Mouse (Mus musculus): Measurements from ENCODE around the gene Ric1. TPM values are rescaled to one million over a fixed set of nuclear protein-coding genes. Genes with fewer than 3 reads are reported as not detected.

Ric1 gene
- polyA plus RNA-seq (2012; ENCODE audit: insufficient read depth, insufficient read length, low replicate concordance, missing spikeins) = not detected in 2 replicates

GRCm38 (mm10) chr19:29521637-29522435 is at the start of gene Ric1:
Gene Ric1, plus strand, starts transcription at chr19:29522282.
- peak within 1 kb of the TSS; percentile 69 for H3K4me3 ChIP-seq (ENCODE audit: insufficient read depth, low read depth, low read length)
- 1% methylated on average over 63 of the region's 80 CpGs for WGBS
- H3K27ac ChIP-seq (ENCODE audit: insufficient read depth, low read depth, low read length) = peak within 1 kb of the TSS; percentile 68
- TF ChIP-seq CTCF (IDR thresholded peaks at IDR 0.05; ENCODE audit: insufficient read depth, low read depth, low read length) = no peak
- TF ChIP-seq POLR2A (IDR thresholded peaks at IDR 0.05; ENCODE audit: insufficient read depth, low read depth, low read length) = peak; percentile 98
- H3K4me1 ChIP-seq (ENCODE audit: control insufficient read depth, insufficient read depth, low read length) = no peaks in the 10 kb centered on the region

DNA sequence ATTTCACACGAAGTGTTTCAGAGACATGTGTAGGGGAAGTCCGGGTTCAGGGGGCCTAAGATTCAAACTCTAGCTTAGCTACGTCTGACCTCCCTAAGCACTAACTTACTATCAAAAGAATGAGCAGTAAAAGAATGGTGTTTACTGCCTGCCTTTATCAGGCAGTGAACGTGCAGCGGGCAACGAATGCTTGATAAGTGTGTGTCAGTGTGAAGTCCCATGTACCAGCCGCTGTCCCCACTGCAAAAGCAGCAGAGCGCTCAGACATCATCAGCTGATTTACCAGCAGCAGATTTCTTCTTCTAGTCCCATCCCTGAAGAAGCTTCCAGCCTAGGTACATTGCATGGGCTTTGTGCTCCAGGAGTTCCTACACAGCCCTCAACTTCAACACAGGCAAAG is 49.7 kb upstream of the Ric1 start:
- 83% methylated on average over 8 of the region's 8 CpGs for WGBS
- no peak overlapping the region for H3K27ac ChIP-seq (ENCODE audit: insufficient read depth, low read depth, low read length)
- TF ChIP-seq CTCF (IDR thresholded peaks at IDR 0.05; ENCODE audit: insufficient read depth, low read depth, low read length) = no peak
- TF ChIP-seq POLR2A (IDR thresholded peaks at IDR 0.05; ENCODE audit: insufficient read depth, low read depth, low read length) = no peak
- H3K4me3 ChIP-seq (ENCODE audit: insufficient read depth, low read depth, low read length) = no peak overlapping the region
- H3K4me1 ChIP-seq (ENCODE audit: control insufficient read depth, insufficient read depth, low read length) = peaks cover 7% of the 10 kb centered on the region

DNA sequence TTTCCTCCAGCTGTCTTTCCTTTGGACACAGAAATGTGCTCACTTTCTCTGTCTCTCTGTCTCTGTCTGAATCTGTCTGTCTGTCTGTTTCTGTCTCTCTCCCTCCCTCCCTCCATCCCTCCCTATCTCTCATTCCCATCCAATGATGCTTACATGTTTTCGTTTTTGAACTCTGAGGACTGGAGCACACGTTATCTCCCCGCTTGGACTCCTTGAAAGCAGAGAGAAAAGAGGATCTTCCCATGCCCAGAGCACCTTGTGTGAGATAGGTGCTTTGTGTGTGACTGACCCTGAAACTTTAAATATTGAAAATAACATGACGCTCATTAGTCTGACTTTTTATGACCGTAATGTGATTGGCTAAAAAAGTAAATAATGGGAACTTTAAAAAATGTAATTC is 49.1 kb upstream of the Ric1 start:
- no peak overlapping the region for H3K4me3 ChIP-seq (ENCODE audit: insufficient read depth, low read depth, low read length)
- no peak overlapping the region for H3K27ac ChIP-seq (ENCODE audit: insufficient read depth, low read depth, low read length)
- WGBS = 91% methylated on average over 5 of the region's 5 CpGs
- H3K4me1 ChIP-seq (ENCODE audit: control insufficient read depth, insufficient read depth, low read length) = peaks cover 7% of the 10 kb centered on the region
- no peak for TF ChIP-seq CTCF (IDR thresholded peaks at IDR 0.05; ENCODE audit: insufficient read depth, low read depth, low read length)
- TF ChIP-seq POLR2A (IDR thresholded peaks at IDR 0.05; ENCODE audit: insufficient read depth, low read depth, low read length) = no peak

GRCm38 (mm10) chr19:29474803-29475202 is 47.3 kb upstream of the Ric1 start:
- Histone ChIP-seq H3K27ac (ENCODE audit: insufficient read depth, low read depth, low read length) (no peak overlapping the region), H3K4me3 (ENCODE audit: insufficient read depth, low read depth, low read length) (no peak overlapping the region), H3K4me1 (ENCODE audit: control insufficient read depth, insufficient read depth, low read length) (peaks cover 4% of the 10 kb centered on the region)
- 70% methylated on average over 2 of the region's 2 CpGs for WGBS
- no peak for TF ChIP-seq POLR2A (IDR thresholded peaks at IDR 0.05; ENCODE audit: insufficient read depth, low read depth, low read length)
- TF ChIP-seq CTCF (IDR thresholded peaks at IDR 0.05; ENCODE audit: insufficient read depth, low read depth, low read length) = no peak

GRCm38 (mm10) chr19:29475210-29475620 is 46.9 kb upstream of the Ric1 start:
- Histone ChIP-seq H3K4me3 (ENCODE audit: insufficient read depth, low read depth, low read length) (no peak overlapping the region), H3K4me1 (ENCODE audit: control insufficient read depth, insufficient read depth, low read length) (peaks cover 4% of the 10 kb centered on the region), H3K27ac (ENCODE audit: insufficient read depth, low read depth, low read length) (no peak overlapping the region)
- 90% methylated on average over 4 of the region's 4 CpGs for WGBS
- no peak for TF ChIP-seq POLR2A (IDR thresholded peaks at IDR 0.05; ENCODE audit: insufficient read depth, low read depth, low read length)
- no peak for TF ChIP-seq CTCF (IDR thresholded peaks at IDR 0.05; ENCODE audit: insufficient read depth, low read depth, low read length)

DNA sequence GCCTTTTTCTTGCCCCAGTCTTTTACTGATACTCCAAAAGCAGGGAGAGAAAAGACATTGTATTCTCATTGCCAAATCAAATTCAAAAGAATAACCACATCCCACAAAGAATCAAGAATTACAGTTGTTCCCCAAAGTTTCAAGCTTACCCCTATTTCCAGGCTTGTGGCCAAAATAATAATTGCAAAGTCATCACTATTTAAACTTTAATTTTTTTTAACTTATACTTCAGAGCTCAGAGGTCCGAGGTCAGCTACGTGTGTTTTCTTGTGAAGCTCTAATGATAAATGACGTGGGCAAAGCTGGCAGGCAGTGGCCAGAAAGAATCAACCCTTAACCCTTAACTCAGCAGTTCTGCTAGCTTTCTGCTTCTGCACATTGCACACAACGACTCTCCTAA is 43.5 kb upstream of the Ric1 start:
- Histone ChIP-seq H3K4me3 (ENCODE audit: insufficient read depth, low read depth, low read length) (no peak overlapping the region), H3K27ac (ENCODE audit: insufficient read depth, low read depth, low read length) (no peak overlapping the region), H3K4me1 (ENCODE audit: control insufficient read depth, insufficient read depth, low read length) (peaks cover 4% of the 10 kb centered on the region; the same call in 1 of the 2 replicates)
- TF ChIP-seq POLR2A (IDR thresholded peaks at IDR 0.05; ENCODE audit: insufficient read depth, low read depth, low read length) (no peak), CTCF (IDR thresholded peaks at IDR 0.05; ENCODE audit: insufficient read depth, low read depth, low read length) (no peak)
- WGBS = 42% methylated on average over 4 of the region's 4 CpGs

DNA sequence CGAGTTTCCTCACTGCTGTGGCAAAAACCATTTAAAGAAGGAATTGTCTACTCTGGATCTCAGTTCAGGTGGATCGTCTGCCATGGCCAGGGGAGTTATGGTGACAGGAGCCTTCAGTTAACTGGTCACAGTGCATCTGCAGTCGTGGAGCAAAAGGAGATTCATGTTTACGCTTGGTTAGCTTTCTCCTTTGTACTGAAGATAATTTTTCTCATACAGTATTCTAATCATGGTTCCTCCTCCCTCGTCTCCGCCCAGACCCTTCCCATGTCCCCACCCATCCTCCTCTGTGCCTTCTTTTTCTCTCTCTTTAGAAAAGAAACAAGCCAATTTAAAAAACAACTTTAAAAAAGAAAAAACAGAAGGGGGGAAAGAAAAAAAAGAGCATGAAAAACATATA is 40.5 kb upstream of the Ric1 start:
- H3K4me1 ChIP-seq (ENCODE audit: control insufficient read depth, insufficient read depth, low read length) = peaks cover 4% of the 10 kb centered on the region; the same call in 1 of the 2 replicates
- 60% methylated on average over 6 of the region's 6 CpGs for WGBS
- H3K4me3 ChIP-seq (ENCODE audit: insufficient read depth, low read depth, low read length) = no peak overlapping the region
- H3K27ac ChIP-seq (ENCODE audit: insufficient read depth, low read depth, low read length) = no peak overlapping the region
- no peak for TF ChIP-seq CTCF (IDR thresholded peaks at IDR 0.05; ENCODE audit: insufficient read depth, low read depth, low read length)
- no peak for TF ChIP-seq POLR2A (IDR thresholded peaks at IDR 0.05; ENCODE audit: insufficient read depth, low read depth, low read length)

GRCm38 (mm10) chr19:29482148-29482547 is 39.9 kb upstream of the Ric1 start:
- no peak overlapping the region for H3K27ac ChIP-seq (ENCODE audit: insufficient read depth, low read depth, low read length)
- H3K4me1 ChIP-seq (ENCODE audit: control insufficient read depth, insufficient read depth, low read length) = peaks cover 4% of the 10 kb centered on the region; the same call in 1 of the 2 replicates
- H3K4me3 ChIP-seq (ENCODE audit: insufficient read depth, low read depth, low read length) = no peak overlapping the region
- WGBS = 78% methylated on average over 5 of the region's 5 CpGs
- TF ChIP-seq POLR2A (IDR thresholded peaks at IDR 0.05; ENCODE audit: insufficient read depth, low read depth, low read length) (no peak), CTCF (IDR thresholded peaks at IDR 0.05; ENCODE audit: insufficient read depth, low read depth, low read length) (no peak)

DNA sequence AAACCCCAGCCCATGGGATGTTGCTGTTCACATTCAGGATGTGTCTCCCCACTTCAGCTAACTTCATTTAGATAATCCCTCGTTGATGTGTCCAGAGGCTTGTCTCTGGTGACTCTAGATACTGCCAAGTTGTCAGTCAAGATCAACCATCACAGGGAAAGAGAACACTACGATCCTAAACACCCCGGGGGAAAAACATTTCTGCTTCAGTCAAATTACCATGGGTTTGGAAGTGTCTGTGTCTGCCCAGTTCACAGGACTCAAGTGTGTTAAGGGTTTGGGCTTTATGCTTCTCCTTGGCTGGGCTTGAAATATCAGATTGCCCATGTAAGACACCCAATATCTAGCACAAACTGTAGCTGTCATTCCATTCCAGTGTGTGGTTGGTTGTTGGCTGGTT is 39.4 kb upstream of the Ric1 start:
- Histone ChIP-seq H3K4me1 (ENCODE audit: control insufficient read depth, insufficient read depth, low read length) (peaks cover 4% of the 10 kb centered on the region; the same call in 1 of the 2 replicates), H3K4me3 (ENCODE audit: insufficient read depth, low read depth, low read length) (no peak overlapping the region), H3K27ac (ENCODE audit: insufficient read depth, low read depth, low read length) (no peak overlapping the region)
- 54% methylated on average over 3 of the region's 3 CpGs for WGBS
- no peak for TF ChIP-seq CTCF (IDR thresholded peaks at IDR 0.05; ENCODE audit: insufficient read depth, low read depth, low read length)
- no peak for TF ChIP-seq POLR2A (IDR thresholded peaks at IDR 0.05; ENCODE audit: insufficient read depth, low read depth, low read length)
